Comparison of ENCODE assay signal across 26 mouse cellular contexts in the genomic region with DNA sequence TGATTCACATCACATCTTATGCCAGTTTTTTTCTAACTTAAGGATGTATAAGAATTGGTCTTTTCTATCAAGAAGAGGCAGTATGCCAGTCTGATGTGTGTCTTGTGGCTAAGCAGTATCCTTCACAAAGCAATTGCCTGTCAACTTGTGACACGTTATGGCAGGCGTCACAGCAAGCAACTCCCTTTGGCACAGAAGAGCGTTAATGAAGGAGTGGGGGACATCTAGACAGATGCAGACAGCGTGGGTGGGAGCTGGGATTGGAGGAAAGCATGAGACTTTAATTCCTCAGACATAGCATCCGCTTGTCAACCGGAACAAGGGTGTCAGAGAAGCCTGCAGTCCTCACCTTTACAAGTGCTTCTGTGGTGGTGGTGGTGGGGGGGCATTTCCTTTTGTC. TPM values are rescaled to one million over a fixed set of nuclear protein-coding genes. Genes with fewer than 3 reads are reported as not detected.
DNase-seq lines count a peak whose midpoint lies in the region; ATAC-seq and TF ChIP-seq lines count a peak whose summit lies in the region.
"Had no signal": no experiment of that assay in that cellular context is flagged by ENCODE, and none has a peak within 500 bp of the region (broad histone marks: within the 10 kb centered on the region; RNA-seq: fewer than 3 reads in every experiment).

No protein-coding gene starts in this region.

- no peaks in the 10 kb centered on the region for H3K9me3 ChIP-seq in forebrain, embryonic 15.5 days
- no peaks in the 10 kb centered on the region for H3K9me3 ChIP-seq in midbrain, embryonic 14.5 days (ENCODE audit: control insufficient read depth, low read length)
- H3K9me3 ChIP-seq: embryonic facial prominence, embryonic 15.5 days; kidney, embryonic 15.5 days; limb, embryonic 15.5 days; liver, embryonic 15.5 days had no signal

- WGBS in forebrain, embryonic 15.5 days = 43% methylated on average over 6 of the region's 6 CpGs
- WGBS in midbrain, embryonic 14.5 days = 53% methylated on average over 6 of the region's 6 CpGs
- WGBS in kidney, adult 2 months = 74% methylated on average over 6 of the region's 6 CpGs

- no peak overlapping the region for H3K27ac ChIP-seq in forebrain, embryonic 15.5 days (replicated peaks)
- no peak overlapping the region for H3K27ac ChIP-seq in midbrain, embryonic 14.5 days (replicated peaks; ENCODE audit: low read depth, low read length)
- H3K27ac ChIP-seq in kidney, adult 2 months (ENCODE audit: insufficient read depth, low read depth, low read length) = no peak overlapping the region
- H3K27ac ChIP-seq: embryonic facial prominence, embryonic 15.5 days; kidney, embryonic 15.5 days; limb, embryonic 15.5 days; liver, embryonic 15.5 days; macrophage had no signal

- no peak overlapping the region for H3K4me3 ChIP-seq in forebrain, embryonic 15.5 days
- no peak overlapping the region for H3K4me3 ChIP-seq in midbrain, embryonic 14.5 days (replicated peaks; ENCODE audit: low read depth, low read length)
- no peak overlapping the region for H3K4me3 ChIP-seq in kidney, adult 2 months (ENCODE audit: insufficient read depth, low read depth, low read length)
- H3K4me3 ChIP-seq: embryonic facial prominence, embryonic 15.5 days; kidney, embryonic 15.5 days; limb, embryonic 15.5 days; liver, embryonic 15.5 days had no signal

- no peaks in the 10 kb centered on the region for H3K4me1 ChIP-seq in forebrain, embryonic 15.5 days
- H3K4me1 ChIP-seq in midbrain, embryonic 14.5 days (ENCODE audit: control insufficient read depth, insufficient read depth, low read length) = no peaks in the 10 kb centered on the region
- no peaks in the 10 kb centered on the region for H3K4me1 ChIP-seq in kidney, adult 2 months (ENCODE audit: control insufficient read depth, insufficient read depth, low read length)
- H3K4me1 ChIP-seq: embryonic facial prominence, embryonic 15.5 days; kidney, embryonic 15.5 days; limb, embryonic 15.5 days; liver, embryonic 15.5 days had no signal

- H3K36me3 ChIP-seq in forebrain, embryonic 15.5 days = no peaks in the 10 kb centered on the region
- no peaks in the 10 kb centered on the region for H3K36me3 ChIP-seq in midbrain, embryonic 14.5 days (ENCODE audit: control insufficient read depth, insufficient read depth, low read length)
- H3K36me3 ChIP-seq in kidney, adult 2 months (ENCODE audit: control insufficient read depth, insufficient read depth, low read length) = no peaks in the 10 kb centered on the region
- H3K36me3 ChIP-seq: embryonic facial prominence, embryonic 15.5 days; kidney, embryonic 15.5 days; limb, embryonic 15.5 days; liver, embryonic 15.5 days had no signal

- no peak overlapping the region for H3K9ac ChIP-seq in forebrain, embryonic 15.5 days (replicated peaks)
- H3K9ac ChIP-seq in midbrain, embryonic 14.5 days (replicated peaks; ENCODE audit: low read length) = no peak overlapping the region
- H3K9ac ChIP-seq: embryonic facial prominence, embryonic 15.5 days; kidney, embryonic 15.5 days; limb, embryonic 15.5 days; liver, embryonic 15.5 days had no signal

- H3K4me2 ChIP-seq in forebrain, embryonic 15.5 days (replicated peaks) = no peak overlapping the region
- H3K4me2 ChIP-seq in midbrain, embryonic 14.5 days (ENCODE audit: low read length) = no peak overlapping the region
- H3K4me2 ChIP-seq: embryonic facial prominence, embryonic 15.5 days; kidney, embryonic 15.5 days; limb, embryonic 15.5 days; liver, embryonic 15.5 days had no signal

- intact Hi-C loops in left cerebral cortex, postnatal 14 days (cut with DNase I) = no loop called here
- intact Hi-C loops in left cerebral cortex, postnatal 10 days (cut with DNase I) = no loop called here

- TF ChIP-seq CTCF in brain, embryonic 14.5 days (IDR thresholded peaks at IDR 0.05; ENCODE audit: borderline replicate concordance, extremely low read depth, insufficient read depth, insufficient read length) = no peak
- no peak for TF ChIP-seq CTCF in kidney, adult 2 months (conservative IDR thresholded peaks at IDR 0.05; ENCODE audit: insufficient read depth, insufficient read length, low read depth, low read length)

- DNase-seq in left cerebral cortex, postnatal 14 days (ENCODE audit: low spot score in 2 of 2) = peak; percentile 9
- no peak for DNase-seq in left cerebral cortex, postnatal 10 days (ENCODE audit: extremely low spot score in 1 of 2, low spot score in 2 of 2)
- DNase-seq in brain, embryonic 14.5 days (ENCODE audit: low read depth) = peak; percentile 75
- peak; percentile 25 for DNase-seq in midbrain, embryonic 14.5 days
- no peak for DNase-seq in kidney, adult 2 months
- DNase-seq: cerebellum, postnatal 14 days; heart, adult 18-20 months; heart, postnatal 36 days; kidney, postnatal 4 days; spleen, adult 18-20 months; thymus, postnatal 25 days had no signal

- peak; percentile 79 for ATAC-seq in forebrain, embryonic 15.5 days (replicated peaks)
- peak; percentile 57; the same call in 1 of the 2 replicates for ATAC-seq in midbrain, embryonic 14.5 days (ENCODE audit: low FRiP score, low TSS enrichment)
- no peak for ATAC-seq in monocyte, adult 5-6 weeks (replicated peaks; ENCODE audit: insufficient number of reproducible peaks, low FRiP score, low TSS enrichment, poor library complexity, severe bottlenecking)
- ATAC-seq: intestine, embryonic 16.5 days had no signal

- no peak for TF ChIP-seq POLR2A in brain, embryonic 14.5 days (IDR thresholded peaks at IDR 0.05; ENCODE audit: borderline replicate concordance, extremely low read depth, insufficient read depth, insufficient read length, poor library complexity, severe bottlenecking)
- no peak for TF ChIP-seq POLR2A in kidney, adult 2 months (IDR thresholded peaks at IDR 0.05; ENCODE audit: low read depth, low read length)

- no peaks in the 10 kb centered on the region for H3K27me3 ChIP-seq in forebrain, embryonic 15.5 days
- no peaks in the 10 kb centered on the region for H3K27me3 ChIP-seq in midbrain, embryonic 14.5 days (ENCODE audit: control insufficient read depth, insufficient read depth, low read length)
- H3K27me3 ChIP-seq in kidney, adult 2 months (replicated peaks; ENCODE audit: control insufficient read depth, insufficient read depth, low read length) = no peaks in the 10 kb centered on the region
- H3K27me3 ChIP-seq: embryonic facial prominence, embryonic 15.5 days; kidney, embryonic 15.5 days; limb, embryonic 15.5 days; liver, embryonic 15.5 days had no signal

RNA-seq across cellular contexts. Expression of a gene that starts 38.9 kb away (rescaled TPM):
- total RNA-seq in left cerebral cortex, postnatal 14 days (2021) = not detected
- not detected for total RNA-seq in left cerebral cortex, postnatal 10 days (2021)
- not detected in 2 replicates for polyA plus RNA-seq in brain, embryonic 14.5 days (2012; rRNA removed)
- polyA plus RNA-seq in forebrain, embryonic 15.5 days (2015; fragmentation: Nextera tagmentation; extraction: Ambion mirVana) = not detected in 2 replicates
- polyA plus RNA-seq in midbrain, embryonic 14.5 days (2014; fragmentation: Nextera tagmentation; extraction: Ambion mirVana) = not detected in 2 replicates
- total RNA-seq in monocyte, adult 5-6 weeks (2017) = 0.32 TPM in 1 of 3 replicates, not detected in the others
- not detected in 2 replicates for polyA plus RNA-seq in kidney, adult 2 months (2012; rRNA removed)
- total RNA-seq: adrenal gland, adult 18-20 months; gastrocnemius, adult 8-10 months; heart, adult 18-20 months; heart, postnatal 36 days; layer of hippocampus, postnatal 14 days; left cerebral cortex, postnatal 25 days had no signal
- polyA plus RNA-seq: embryonic facial prominence, embryonic 15.5 days; heart, embryonic 14.5 days; intestine, embryonic 16.5 days; kidney, embryonic 15.5 days; limb, embryonic 15.5 days; liver, embryonic 15.5 days; lung, embryonic 16.5 days; macrophage; neural tube, embryonic 11.5 days had no signal

Comparison
In these comparisons a context has a peak if more than half of its experiments do, and no peak if none do; other contexts are left out.
1. DNase-seq: peak in left cerebral cortex, postnatal 14 days (2 of 2), brain, embryonic 14.5 days (single experiment) and midbrain, embryonic 14.5 days (single experiment); none in left cerebral cortex, postnatal 10 days (0 of 2) and kidney, adult 2 months (single experiment).